Mouse (Mus musculus) midbrain, embryonic 16.5 days (tissue): ENCODE results near the gene Hdx. TPM values are rescaled to one million over a fixed set of nuclear protein-coding genes. Genes with fewer than 3 reads are reported as not detected.

ENCODE experiments used
- ATAC-seq: fragments of 200-750 bp; cut with Nextera tagmentation; 2 replicates; pipeline ENCODE4 v1.8.0; 2017; ENCODE audit warnings: moderate TSS enrichment
- H3K27ac ChIP-seq: fragments of 300-500 bp; sonication (generic); 2 replicates; pipeline ENCODE4 v1.5.1; 2014; ENCODE audit warnings: mild to moderate bottlenecking, low read length, mixed read lengths
- H3K27me3 ChIP-seq: fragments of 300-500 bp; sonication (generic); 2 replicates; pipeline ENCODE4 v1.6.1; 2014; ENCODE audit warnings: low read depth, low read length, mixed read lengths; ENCODE audit not compliant: control insufficient read depth, insufficient read depth
- H3K36me3 ChIP-seq: fragments of 300-500 bp; sonication (generic); 2 replicates; pipeline ENCODE4 v1.6.1; 2014; ENCODE audit warnings: mild to moderate bottlenecking, low read length, moderate library complexity, mixed read lengths; ENCODE audit not compliant: control insufficient read depth, insufficient read depth
- H3K4me1 ChIP-seq: fragments of 300-500 bp; sonication (generic); 2 replicates; pipeline ENCODE4 v1.6.1; 2014; ENCODE audit warnings: mild to moderate bottlenecking, low read length, mixed read lengths; ENCODE audit not compliant: control insufficient read depth, insufficient read depth
- H3K4me2 ChIP-seq: fragments of 300-500 bp; sonication (generic); 2 replicates; pipeline ENCODE4 v1.6.1; 2014; ENCODE audit warnings: mild to moderate bottlenecking, low read length, mixed read lengths
- H3K4me3 ChIP-seq: fragments of 300-500 bp; sonication (generic); 2 replicates; pipeline ENCODE4 v1.5.1; 2014; ENCODE audit warnings: low read depth, mild to moderate bottlenecking, low read length, moderate library complexity, mixed read lengths
- H3K9ac ChIP-seq: fragments of 300-500 bp; sonication (generic); 2 replicates; pipeline ENCODE4 v1.6.1; 2014; ENCODE audit warnings: low read depth, low read length, mixed read lengths
- H3K9me3 ChIP-seq: fragments of 300-500 bp; sonication (generic); replicated peaks from 2 replicates; pipeline ENCODE4 v1.6.1; 2014; ENCODE audit warnings: mild to moderate bottlenecking, low read length, mixed read lengths; ENCODE audit not compliant: control insufficient read depth, poor library complexity, severe bottlenecking
- WGBS: fragments of 180-500 bp; shearing (Covaris S2); extraction: QIAGEN DNeasy Blood & Tissue Kit; methylation state at CpG from one replicate; pipeline ENCODE4 v1.1.7; 2014; 5-methylcytosine and 5-hydroxymethylcytosine counted together
- polyA plus RNA-seq: library from polyadenylated mRNA; unstranded; fragments of >200 nt; fragmentation: Nextera tagmentation; extraction: Ambion mirVana; gene quantifications from 2 replicates; pipeline ENCODE4 v1.2.1, GENCODE M21; 2015

Hdx gene
- polyA plus RNA-seq, result 1.6 and 1.9 TPM in 2 replicates

DNA sequence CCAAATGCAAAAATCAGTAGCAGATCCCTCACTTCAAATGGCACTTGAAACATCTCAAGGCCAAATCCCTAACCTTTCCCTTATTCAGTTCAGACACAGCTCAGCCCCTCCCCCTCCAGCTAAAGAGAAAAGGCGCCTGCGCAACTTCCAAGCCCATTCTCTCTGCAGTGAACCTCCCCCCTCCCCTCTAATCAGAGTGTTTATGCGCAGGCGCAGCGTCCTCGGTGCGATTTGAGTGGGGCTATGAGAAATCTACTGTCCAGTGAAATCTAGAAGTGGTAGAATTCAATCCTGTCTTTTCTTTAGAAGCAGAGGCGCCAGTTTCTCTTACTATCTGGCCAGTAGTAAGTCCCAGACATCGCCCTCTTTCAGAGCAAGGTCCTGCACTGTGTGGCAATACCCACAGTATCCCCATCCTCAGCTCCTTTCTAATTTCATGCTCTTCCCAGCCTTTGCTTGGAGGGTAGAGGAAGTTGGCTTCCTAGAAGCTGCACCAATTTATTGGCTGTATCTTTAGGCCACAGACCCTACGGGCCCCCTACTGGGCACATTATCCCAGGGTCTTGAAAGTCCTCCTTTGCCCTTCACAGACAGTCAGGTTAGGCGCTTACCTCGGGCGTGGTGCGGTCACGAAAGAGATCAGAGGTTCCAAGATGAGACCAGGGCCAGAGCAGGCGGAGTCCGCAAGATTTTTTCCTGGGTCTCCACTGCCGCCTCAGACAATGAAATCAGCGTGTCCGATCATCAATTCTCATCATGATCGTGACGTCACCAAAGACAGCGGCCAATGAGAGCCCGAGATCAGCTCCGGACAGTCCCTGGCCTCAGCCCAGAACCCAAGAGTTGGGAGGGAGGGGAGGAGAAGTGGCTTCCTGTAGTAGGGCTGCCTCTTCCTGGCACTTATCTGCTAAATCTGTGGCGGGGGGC, at the start of gene Hdx:
Gene Hdx, minus strand, starts transcription at position 724 of the 927 bp plus-strand sequence.
- Histone ChIP-seq H3K36me3 (no peaks in the 10 kb centered on the region), H3K27me3 (no peaks in the 10 kb centered on the region), H3K27ac (peak within 1 kb of the TSS; percentile 79), H3K4me2 (peak within 1 kb of the TSS; percentile 55), H3K4me3 (peak within 1 kb of the TSS; percentile 54), H3K4me1 (no peaks in the 10 kb centered on the region), H3K9ac (peak within 1 kb of the TSS; percentile 71), H3K9me3 (no peaks in the 10 kb centered on the region)
- 15% methylated on average over 26 of the region's 26 CpGs for WGBS
- peak; percentile 96 for ATAC-seq

DNA sequence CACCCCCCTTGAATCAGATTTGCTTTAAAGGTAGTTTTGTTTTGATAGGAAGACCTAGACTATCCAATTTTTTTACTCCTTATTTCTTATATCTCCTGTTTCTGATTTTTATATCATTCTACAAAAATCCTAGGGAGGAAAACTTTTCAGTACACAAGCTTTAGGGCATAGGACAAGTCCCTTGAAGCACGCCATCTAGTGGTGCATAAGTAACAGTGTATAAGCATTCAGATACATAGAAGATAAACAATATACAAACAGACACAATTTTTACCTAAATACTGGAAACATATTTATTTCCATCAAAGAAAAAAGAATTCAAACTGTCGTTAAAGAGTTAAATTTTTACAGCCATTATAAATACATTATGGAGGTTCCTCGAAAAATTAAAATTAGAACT, 11.2 kb downstream of the Hdx start:
- no peaks in the 10 kb centered on the region for H3K4me1 ChIP-seq
- H3K9ac ChIP-seq, result no peak overlapping the region
- no peaks in the 10 kb centered on the region for H3K27me3 ChIP-seq
- H3K4me3 ChIP-seq, result no peak overlapping the region
- no peak overlapping the region for H3K4me2 ChIP-seq
- ATAC-seq, result no peak
- H3K36me3 ChIP-seq, result no peaks in the 10 kb centered on the region
- H3K27ac ChIP-seq, result no peak overlapping the region
- 70% methylated on average over 3 of the region's 3 CpGs for WGBS
- H3K9me3 ChIP-seq, result no peaks in the 10 kb centered on the region

DNA sequence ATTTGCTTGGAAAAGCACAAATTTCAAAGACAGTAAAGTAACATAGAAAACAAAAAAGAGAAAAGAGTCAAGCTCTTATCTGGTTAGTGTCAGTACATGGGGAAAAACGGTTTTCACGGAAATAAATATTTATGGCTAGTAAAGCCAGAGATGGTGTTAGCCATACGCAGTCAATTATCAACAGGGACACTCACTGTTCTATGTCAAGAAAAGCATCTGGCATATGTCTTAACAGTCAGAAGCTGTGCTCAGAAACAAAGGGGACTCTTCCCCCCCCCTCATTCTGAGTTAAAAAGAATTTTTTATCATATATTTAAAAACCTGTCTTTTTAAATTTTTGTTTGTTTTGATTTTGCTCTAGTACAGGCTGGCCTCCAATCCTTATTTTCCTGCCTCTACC, 25.2 kb downstream of the Hdx start:
- ATAC-seq, result no peak
- no peak overlapping the region for H3K27ac ChIP-seq
- no peaks in the 10 kb centered on the region for H3K36me3 ChIP-seq
- H3K4me2 ChIP-seq, result no peak overlapping the region
- no peaks in the 10 kb centered on the region for H3K27me3 ChIP-seq
- no peak overlapping the region for H3K4me3 ChIP-seq
- no peaks in the 10 kb centered on the region for H3K9me3 ChIP-seq
- no peaks in the 10 kb centered on the region for H3K4me1 ChIP-seq
- no peak overlapping the region for H3K9ac ChIP-seq
- WGBS, result 54% methylated on average over 3 of the region's 3 CpGs

DNA sequence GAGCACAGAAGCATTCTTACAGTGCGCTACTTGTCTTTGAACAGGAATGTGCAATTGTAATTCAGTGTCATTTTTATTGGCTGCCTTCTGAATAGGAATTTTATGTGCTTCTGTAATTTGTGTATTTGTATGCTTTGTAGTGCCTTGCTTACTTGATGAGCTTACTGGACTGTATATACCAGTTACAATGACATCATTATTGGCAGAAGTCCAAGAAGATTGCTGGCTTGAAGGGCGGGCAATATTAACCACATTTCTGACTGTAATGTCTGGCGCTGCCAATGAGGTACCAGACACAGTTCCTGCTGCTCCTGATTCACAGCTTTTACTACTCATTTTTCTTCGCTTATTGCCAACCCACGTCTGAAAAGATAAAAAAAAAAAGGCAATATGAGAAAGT, 36.5 kb downstream of the Hdx start:
- Histone ChIP-seq H3K27me3 (no peaks in the 10 kb centered on the region), H3K9me3 (no peaks in the 10 kb centered on the region), H3K36me3 (no peaks in the 10 kb centered on the region), H3K4me3 (no peak overlapping the region), H3K4me1 (no peaks in the 10 kb centered on the region), H3K27ac (no peak overlapping the region), H3K4me2 (no peak overlapping the region), H3K9ac (no peak overlapping the region)
- ATAC-seq, result no peak
- WGBS, result 57% methylated on average over 5 of the region's 5 CpGs

DNA sequence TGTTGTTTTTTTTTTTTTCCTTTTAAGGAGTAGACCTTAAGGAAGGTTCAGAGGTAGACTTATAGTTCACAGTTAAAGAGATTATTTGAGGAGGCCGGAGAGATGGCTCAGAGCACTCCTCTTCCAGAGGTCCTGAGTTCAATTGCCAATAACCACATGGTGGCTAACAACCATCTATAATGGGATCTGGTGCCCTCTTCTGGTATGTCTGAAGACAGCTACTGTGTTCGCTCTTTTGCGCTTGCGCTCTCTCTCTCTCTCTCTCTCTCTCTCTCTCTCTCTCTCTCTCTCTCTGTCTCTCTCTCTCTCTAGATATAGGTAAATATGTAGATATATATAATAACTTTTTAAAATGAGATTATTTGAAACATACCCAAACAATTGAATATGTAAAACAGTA, 38.2 kb downstream of the Hdx start:
- ATAC-seq, result no peak
- no peak overlapping the region for H3K27ac ChIP-seq
- H3K4me3 ChIP-seq, result no peak overlapping the region
- H3K9me3 ChIP-seq, result no peaks in the 10 kb centered on the region
- no peaks in the 10 kb centered on the region for H3K27me3 ChIP-seq
- no peaks in the 10 kb centered on the region for H3K36me3 ChIP-seq
- WGBS, result 85% methylated on average over 4 of the region's 4 CpGs
- H3K9ac ChIP-seq, result no peak overlapping the region
- no peaks in the 10 kb centered on the region for H3K4me1 ChIP-seq
- H3K4me2 ChIP-seq, result no peak overlapping the region

DNA sequence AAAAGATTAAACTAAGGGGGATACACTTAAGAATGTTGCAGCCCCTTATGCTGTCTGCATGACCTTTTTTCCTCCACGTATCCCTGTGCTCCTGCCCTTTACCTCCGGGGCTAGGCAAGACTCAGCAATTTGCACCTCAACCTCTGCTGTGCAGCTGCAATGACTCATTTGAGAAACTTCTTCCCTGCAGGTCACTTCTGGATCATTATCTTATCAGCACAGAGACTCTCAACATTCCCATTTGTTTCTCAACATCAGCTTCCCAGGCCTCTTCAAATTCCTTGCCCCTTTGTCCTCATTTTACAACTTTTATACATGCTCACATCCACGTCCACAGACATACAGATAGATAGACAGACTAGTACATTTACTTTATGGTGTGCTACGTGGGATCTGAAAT, 51.9 kb downstream of the Hdx start:
- H3K9me3 ChIP-seq, result no peaks in the 10 kb centered on the region
- WGBS, result 87% methylated on average over 4 of the region's 4 CpGs
- H3K9ac ChIP-seq, result no peak overlapping the region
- ATAC-seq, result no peak
- no peaks in the 10 kb centered on the region for H3K27me3 ChIP-seq
- no peak overlapping the region for H3K4me3 ChIP-seq
- H3K4me1 ChIP-seq, result no peaks in the 10 kb centered on the region
- H3K4me2 ChIP-seq, result no peak overlapping the region
- H3K36me3 ChIP-seq, result no peaks in the 10 kb centered on the region
- H3K27ac ChIP-seq, result no peak overlapping the region

DNA sequence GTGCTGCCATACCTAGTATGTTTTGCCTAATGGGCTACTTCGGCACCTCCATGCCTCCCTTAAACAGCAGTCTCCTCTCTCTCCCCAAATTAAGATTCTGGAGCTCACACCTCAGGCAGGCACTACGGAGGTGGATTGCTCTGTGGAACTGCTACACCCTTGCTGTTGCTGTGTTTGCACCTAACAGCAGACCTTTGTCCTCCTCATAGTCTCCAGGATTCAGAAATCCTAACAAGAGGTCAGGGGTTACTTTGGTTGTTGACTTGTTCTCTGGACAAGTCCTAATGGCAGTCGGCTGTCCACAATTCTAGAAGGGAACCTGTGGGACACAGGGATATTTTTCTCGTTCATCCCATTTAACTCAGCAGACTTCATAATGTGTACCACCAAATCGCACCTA, 56.3 kb downstream of the Hdx start:
- no peak for ATAC-seq
- Histone ChIP-seq H3K27me3 (no peaks in the 10 kb centered on the region), H3K9me3 (no peaks in the 10 kb centered on the region), H3K27ac (no peak overlapping the region), H3K4me1 (no peaks in the 10 kb centered on the region), H3K4me3 (no peak overlapping the region), H3K9ac (no peak overlapping the region), H3K36me3 (no peaks in the 10 kb centered on the region), H3K4me2 (no peak overlapping the region)
- 92% methylated on average over 5 of the region's 5 CpGs for WGBS

DNA sequence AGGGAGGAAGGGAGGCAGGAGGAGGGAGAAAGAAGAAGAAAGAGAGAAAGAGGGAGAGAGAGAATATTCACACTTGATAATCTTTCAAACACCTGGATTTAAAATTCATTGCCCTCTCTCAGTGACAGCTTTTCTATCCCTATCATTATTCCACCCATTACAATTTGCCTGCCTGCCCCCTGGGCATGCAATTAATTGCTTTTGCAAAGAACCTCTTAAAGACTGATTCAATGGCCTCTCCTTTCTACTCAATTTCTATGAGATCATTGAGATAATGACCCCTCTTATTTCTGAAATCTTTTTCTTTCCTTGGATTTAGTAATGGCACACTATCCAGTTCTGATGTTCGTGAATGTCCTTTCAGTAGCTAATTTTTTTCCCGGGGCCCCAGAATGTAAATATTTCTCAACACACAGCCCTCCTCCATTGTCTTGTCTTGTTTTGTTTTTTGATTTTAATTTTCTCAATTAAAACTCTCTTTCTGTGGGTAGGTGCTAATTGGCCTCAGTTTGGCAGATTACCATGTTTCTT, 99.2 kb downstream of the Hdx start:
- 59% methylated on average over 2 of the region's 2 CpGs for WGBS
- H3K9ac ChIP-seq, result no peak overlapping the region
- no peak for ATAC-seq
- no peaks in the 10 kb centered on the region for H3K27me3 ChIP-seq
- H3K4me2 ChIP-seq, result no peak overlapping the region
- no peak overlapping the region for H3K27ac ChIP-seq
- no peaks in the 10 kb centered on the region for H3K36me3 ChIP-seq
- H3K9me3 ChIP-seq, result no peaks in the 10 kb centered on the region
- no peak overlapping the region for H3K4me3 ChIP-seq
- no peaks in the 10 kb centered on the region for H3K4me1 ChIP-seq

DNA sequence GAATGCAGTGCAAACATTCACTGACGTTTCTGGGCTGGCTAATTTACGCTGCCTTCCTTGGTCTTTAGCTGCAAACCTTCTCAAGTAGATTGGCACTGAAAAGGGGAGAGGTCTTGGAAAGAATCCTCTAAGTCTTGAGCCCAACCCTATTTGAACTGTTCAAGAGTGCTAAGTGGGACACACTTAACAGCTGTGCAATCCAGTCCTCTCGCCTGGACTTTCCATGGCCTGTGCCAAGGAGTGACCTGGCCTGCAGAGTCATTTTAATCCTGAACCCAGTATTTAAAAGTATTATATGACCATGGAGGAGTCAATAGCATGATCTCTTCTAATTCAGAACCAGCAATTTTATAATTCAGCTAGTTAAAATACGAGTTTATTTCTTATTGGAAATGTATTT, 109.3 kb downstream of the Hdx start:
- 73% methylated on average over 4 of the region's 4 CpGs for WGBS
- Histone ChIP-seq H3K9me3 (no peaks in the 10 kb centered on the region), H3K27me3 (no peaks in the 10 kb centered on the region), H3K4me1 (no peaks in the 10 kb centered on the region), H3K4me3 (no peak overlapping the region), H3K9ac (no peak overlapping the region), H3K27ac (no peak overlapping the region), H3K36me3 (no peaks in the 10 kb centered on the region), H3K4me2 (no peak overlapping the region)
- ATAC-seq, result no peak
